Mouse (Mus musculus) heart, postnatal 0 days (tissue): ENCODE measurements around the gene Zmym3. TPM values are rescaled to one million over a fixed set of nuclear protein-coding genes. Genes with fewer than 3 reads are reported as not detected.

Source experiments
- ATAC-seq: fragments of 200-750 bp; cut with Nextera tagmentation; 2 replicates; pipeline ENCODE4 v1.8.0; 2017; ENCODE audit warnings: low read depth, moderate number of reproducible peaks, moderate library complexity; ENCODE audit not compliant: insufficient read depth
- DNase-seq: peaks from one replicate; pipeline ENCODE4 v3.0.0-alpha.2; 2016; ENCODE audit warnings: low spot score
- H3K27ac ChIP-seq: fragments of 300-500 bp; sonication (generic); 2 replicates; pipeline ENCODE4 v1.5.1; 2014; ENCODE audit warnings: low read depth, mild to moderate bottlenecking
- H3K27me3 ChIP-seq: fragments of 300-500 bp; sonication (generic); 2 replicates; pipeline ENCODE4 v1.6.1; 2014; ENCODE audit warnings: low read length, mixed read lengths; ENCODE audit not compliant: control insufficient read depth, insufficient read depth
- H3K36me3 ChIP-seq: fragments of 300-500 bp; sonication (generic); replicated peaks from 2 replicates; pipeline ENCODE4 v1.6.1; 2014; ENCODE audit warnings: low read length, mixed read lengths; ENCODE audit not compliant: control insufficient read depth, insufficient read depth
- H3K4me1 ChIP-seq: fragments of 300-500 bp; sonication (generic); 2 replicates; pipeline ENCODE4 v1.6.1; 2014; ENCODE audit warnings: antibody characterized with exemption; ENCODE audit not compliant: control insufficient read depth, insufficient read depth
- H3K4me2 ChIP-seq: fragments of 300-500 bp; sonication (generic); 2 replicates; pipeline ENCODE4 v1.6.1; 2014; ENCODE audit warnings: low read depth, mild to moderate bottlenecking, low read length, moderate library complexity
- H3K4me3 ChIP-seq: fragments of 300-500 bp; sonication (generic); 2 replicates; pipeline ENCODE4 v1.5.1; 2014; ENCODE audit warnings: low read depth, low read length
- H3K9ac ChIP-seq: fragments of 300-500 bp; sonication (generic); replicated peaks from 2 replicates; pipeline ENCODE4 v1.6.1; 2014; ENCODE audit warnings: low read depth, low read length, mixed read lengths
- H3K9me3 ChIP-seq: fragments of 300-500 bp; sonication (generic); replicated peaks from 2 replicates; pipeline ENCODE4 v1.6.1; 2016; ENCODE audit warnings: low read length; ENCODE audit not compliant: control insufficient read depth
- CTCF ChIP-seq: IDR thresholded peaks from 2 replicates; pipeline ENCODE4 v1.5.1; 2016; ENCODE audit warnings: antibody characterized with exemption, control low read depth, low read depth
- EP300 ChIP-seq: IDR thresholded peaks from 2 replicates; pipeline ENCODE4 v1.6.1; 2016; ENCODE audit warnings: antibody characterized with exemption, low read depth
- WGBS: fragments of 180-500 bp; shearing (Covaris S2); extraction: QIAGEN DNeasy Blood & Tissue Kit; methylation state at CpG from one replicate; pipeline ENCODE4 v1.1.7; 2014; 5-methylcytosine and 5-hydroxymethylcytosine counted together
- polyA plus RNA-seq: library from polyadenylated mRNA; unstranded; fragments of >200 nt; fragmentation: Nextera tagmentation; extraction: Ambion mirVana; gene quantifications from 2 replicates; pipeline ENCODE4 v1.2.1, GENCODE M21; 2015
- total RNA-seq: library from RNA; depleted of rRNA; stranded (reverse); fragments of >200 nt; gene quantifications from 2 replicates; pipeline ENCODE4 v1.2.3, GENCODE M21; 2014; ENCODE audit warnings: low replicate concordance

Zmym3 gene
- total and polyA plus RNA-seq, 2 experiments from 2014 or later: 14.2 to 41.6 TPM

- no peaks in the 10 kb centered on the region for H3K4me1 ChIP-seq
- no peak overlapping the region for H3K9ac ChIP-seq
- no peak for ATAC-seq
- no peaks in the 10 kb centered on the region for H3K9me3 ChIP-seq
- WGBS: 20% methylated on average over 31 of the region's 32 CpGs
- H3K4me2 ChIP-seq: peak overlapping the region; percentile 10; the same call in 1 of the 2 replicates
- no peak overlapping the region for H3K27ac ChIP-seq
- H3K36me3 ChIP-seq: no peaks in the 10 kb centered on the region
- TF ChIP-seq CTCF (no peak), EP300 (no peak)
- no peak for DNase-seq
- H3K4me3 ChIP-seq: 0 out of 2 replicates have a peak overlapping the region, but pooled peaks have one; percentile 5
- peaks cover 27% of the 10 kb centered on the region; the same call in 1 of the 2 replicates for H3K27me3 ChIP-seq
These were observed 36.1 kb downstream of the Zmym3 start for GRCm38 (mm10) chrX:101384439-101385137.

- Histone ChIP-seq H3K4me2 (no peak overlapping the region), H3K27ac (no peak overlapping the region), H3K36me3 (no peaks in the 10 kb centered on the region), H3K4me3 (no peak overlapping the region), H3K4me1 (no peaks in the 10 kb centered on the region), H3K9me3 (no peaks in the 10 kb centered on the region), H3K27me3 (peaks cover 27% of the 10 kb centered on the region; the same call in 1 of the 2 replicates), H3K9ac (no peak overlapping the region)
- DNase-seq: no peak
- no peak for ATAC-seq
- no peak for TF ChIP-seq CTCF
- no peak for TF ChIP-seq EP300
- WGBS: 48% methylated on average over 17 of the region's 18 CpGs
These were observed 37.2 kb downstream of the Zmym3 start for GRCm38 (mm10) chrX:101383455-101383854.

- ATAC-seq (no peak), DNase-seq (no peak)
- no peak for TF ChIP-seq CTCF
- no peak for TF ChIP-seq EP300
- H3K36me3 ChIP-seq: no peaks in the 10 kb centered on the region
- H3K27me3 ChIP-seq: peaks cover 16% of the 10 kb centered on the region; the same call in 1 of the 2 replicates
- no peak overlapping the region for H3K4me2 ChIP-seq
- no peaks in the 10 kb centered on the region for H3K4me1 ChIP-seq
- H3K4me3 ChIP-seq: no peak overlapping the region
- no peak overlapping the region for H3K27ac ChIP-seq
- H3K9me3 ChIP-seq: no peaks in the 10 kb centered on the region
- H3K9ac ChIP-seq: no peak overlapping the region
- WGBS: 68% methylated on average over 1 of the region's 1 CpGs
These were observed 40.9 kb downstream of the Zmym3 start for GRCm38 (mm10) chrX:101379744-101380143.

GRCm38 (mm10) chrX:101377076-101377475 lies 43.6 kb downstream of the Zmym3 start:
- Histone ChIP-seq H3K4me3 (no peak overlapping the region), H3K9ac (no peak overlapping the region), H3K36me3 (no peaks in the 10 kb centered on the region), H3K27me3 (peaks cover 2% of the 10 kb centered on the region; the same call in 1 of the 2 replicates), H3K4me1 (no peaks in the 10 kb centered on the region), H3K9me3 (no peaks in the 10 kb centered on the region), H3K27ac (no peak overlapping the region), H3K4me2 (no peak overlapping the region)
- ATAC-seq (no peak), DNase-seq (no peak)
- TF ChIP-seq EP300: no peak
- no peak for TF ChIP-seq CTCF
- WGBS: 55% methylated on average over 4 of the region's 4 CpGs

GRCm38 (mm10) chrX:101376190-101376968 lies 44.3 kb downstream of the Zmym3 start, which contains the start of gene Gjb1:
Gene Gjb1, plus strand, starts transcription at chrX:101376378.
- Histone ChIP-seq H3K4me2 (no peak within 1 kb of the TSS), H3K4me3 (no peak within 1 kb of the TSS), H3K36me3 (no peaks in the 10 kb centered on the region), H3K9me3 (no peaks in the 10 kb centered on the region), H3K27me3 (peaks cover 3% of the 10 kb centered on the region; the same call in 1 of the 2 replicates), H3K27ac (no peak within 1 kb of the TSS), H3K4me1 (no peaks in the 10 kb centered on the region), H3K9ac (no peak within 1 kb of the TSS)
- ATAC-seq (no peak), DNase-seq (no peak)
- WGBS: 67% methylated on average over 7 of the region's 7 CpGs
- no peak for TF ChIP-seq EP300
- TF ChIP-seq CTCF: no peak
